Mouse (Mus musculus): ENCODE results near the gene Fbxo21.

Gene Fbxo21

DNA sequence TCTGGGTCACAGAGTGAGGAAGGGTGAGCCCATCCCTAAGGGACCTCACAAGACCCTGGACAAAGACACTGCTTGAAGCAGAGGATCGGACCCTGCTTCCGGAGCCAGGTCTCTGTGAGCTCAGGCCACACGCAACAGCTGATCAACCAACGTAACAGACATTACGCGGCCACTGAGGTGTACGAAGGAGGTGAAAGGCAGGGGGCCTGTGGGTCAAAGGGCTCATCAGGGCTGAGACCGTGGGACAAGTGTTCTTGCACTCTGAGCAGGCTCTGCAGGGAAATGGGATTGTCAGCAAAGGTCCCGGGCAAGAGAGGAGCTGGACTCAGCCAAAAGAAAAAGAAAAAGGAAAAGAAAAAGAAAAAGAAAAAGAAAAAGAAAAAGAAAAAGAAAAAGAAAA, 9.6 kb upstream of the Fbxo21 start:
- no peak for DNase-seq (ENCODE audit: low read depth, low spot score)
- no peaks in the 10 kb centered on the region for H3K36me3 ChIP-seq (ENCODE audit: control insufficient read depth, insufficient read depth, low read length, poor library complexity, severe bottlenecking)
- no peaks in the 10 kb centered on the region for H3K27me3 ChIP-seq (ENCODE audit: control insufficient read depth, insufficient read depth, low read length, poor library complexity, severe bottlenecking)

DNA sequence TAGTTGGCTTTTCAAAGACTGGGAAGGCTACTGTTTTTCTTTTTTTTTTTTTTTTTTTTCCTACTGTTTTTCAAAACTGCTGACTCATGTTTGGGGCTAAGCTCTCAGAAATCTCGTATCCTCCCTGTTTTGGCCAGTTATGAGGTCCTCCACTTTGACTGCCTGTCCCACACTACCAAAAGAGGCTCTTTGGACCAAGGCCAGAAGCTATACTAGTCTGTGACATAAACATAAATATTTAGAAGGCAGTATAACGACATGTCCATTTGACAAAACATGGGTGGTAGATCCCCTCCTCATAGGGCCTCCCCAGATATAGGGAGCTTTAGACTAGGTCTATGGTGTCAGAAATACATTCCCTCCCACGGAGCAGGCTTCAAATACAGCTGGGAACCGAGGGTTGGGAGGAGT, 8.9 kb upstream of the Fbxo21 start:
- no peak for DNase-seq (ENCODE audit: low read depth, low spot score)
- Histone ChIP-seq H3K27me3 (ENCODE audit: control insufficient read depth, insufficient read depth, low read length, poor library complexity, severe bottlenecking) (no peaks in the 10 kb centered on the region), H3K36me3 (ENCODE audit: control insufficient read depth, insufficient read depth, low read length, poor library complexity, severe bottlenecking) (no peaks in the 10 kb centered on the region)

DNA sequence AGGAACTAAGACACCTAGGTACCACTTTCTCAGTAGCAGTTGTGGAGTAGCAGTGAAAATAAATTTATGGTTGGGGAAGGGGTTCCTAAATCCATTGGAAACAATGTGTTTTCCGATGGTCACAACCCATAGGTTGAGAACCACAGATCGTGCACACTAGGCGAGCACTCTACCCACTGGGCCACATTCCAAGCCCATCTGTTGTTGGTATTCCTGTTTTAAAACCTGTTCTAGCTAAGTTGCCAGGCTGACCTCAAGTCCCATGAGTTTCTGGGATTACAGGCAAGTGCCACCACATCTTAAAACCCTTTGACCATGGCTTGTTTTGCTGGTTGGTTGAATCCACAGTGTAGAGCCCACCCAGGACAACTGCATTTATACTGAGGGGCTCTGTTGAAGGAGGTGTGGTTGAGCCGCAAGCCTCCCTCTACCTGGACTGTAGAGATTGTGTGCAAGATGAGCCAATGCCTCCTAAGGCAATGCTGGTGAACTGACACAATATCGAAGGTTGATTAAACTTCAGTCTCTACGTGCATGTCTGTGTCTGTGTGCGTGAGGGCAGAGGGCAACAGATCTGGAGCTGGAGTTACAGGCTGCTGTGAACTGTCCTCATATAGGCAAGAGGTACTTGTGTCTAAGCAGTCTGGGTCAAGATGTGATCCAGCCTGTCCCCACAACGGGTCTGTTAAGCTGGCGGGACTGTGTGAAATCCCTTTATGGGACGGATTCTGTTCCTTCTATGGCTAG, 6.7 kb upstream of the Fbxo21 start:
- no peak for DNase-seq (ENCODE audit: low read depth, low spot score)
- Histone ChIP-seq H3K27me3 (ENCODE audit: control insufficient read depth, insufficient read depth, low read length, poor library complexity, severe bottlenecking) (no peaks in the 10 kb centered on the region), H3K36me3 (ENCODE audit: control insufficient read depth, insufficient read depth, low read length, poor library complexity, severe bottlenecking) (no peaks in the 10 kb centered on the region)

DNA sequence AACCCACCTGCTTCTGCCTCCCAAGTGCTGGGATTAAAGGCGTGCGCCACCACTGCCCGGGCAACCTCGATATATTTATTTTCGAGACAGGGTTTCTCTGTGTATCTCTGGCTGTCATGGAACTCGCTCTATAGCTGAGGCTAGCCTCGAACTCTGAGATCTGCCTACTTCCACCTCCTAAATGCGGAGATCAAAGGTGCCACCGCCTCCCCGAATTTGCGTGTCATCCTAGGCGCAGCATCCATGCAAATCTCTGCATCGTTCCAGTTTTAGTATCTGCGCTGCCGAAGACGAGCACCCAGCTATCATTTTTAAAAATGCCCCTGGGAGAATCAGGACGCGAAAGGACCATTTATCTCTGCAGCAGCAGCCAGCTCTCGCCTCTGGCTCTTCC, 270 bp upstream of the Fbxo21 start:
- Histone ChIP-seq H3K36me3 (ENCODE audit: control insufficient read depth, insufficient read depth, low read length, poor library complexity, severe bottlenecking) (peaks cover under 1% of the 10 kb centered on the region; the same call in 1 of the 2 replicates), H3K27me3 (ENCODE audit: control insufficient read depth, insufficient read depth, low read length, poor library complexity, severe bottlenecking) (no peaks in the 10 kb centered on the region)
- DNase-seq (ENCODE audit: low read depth, low spot score) = no peak

DNA sequence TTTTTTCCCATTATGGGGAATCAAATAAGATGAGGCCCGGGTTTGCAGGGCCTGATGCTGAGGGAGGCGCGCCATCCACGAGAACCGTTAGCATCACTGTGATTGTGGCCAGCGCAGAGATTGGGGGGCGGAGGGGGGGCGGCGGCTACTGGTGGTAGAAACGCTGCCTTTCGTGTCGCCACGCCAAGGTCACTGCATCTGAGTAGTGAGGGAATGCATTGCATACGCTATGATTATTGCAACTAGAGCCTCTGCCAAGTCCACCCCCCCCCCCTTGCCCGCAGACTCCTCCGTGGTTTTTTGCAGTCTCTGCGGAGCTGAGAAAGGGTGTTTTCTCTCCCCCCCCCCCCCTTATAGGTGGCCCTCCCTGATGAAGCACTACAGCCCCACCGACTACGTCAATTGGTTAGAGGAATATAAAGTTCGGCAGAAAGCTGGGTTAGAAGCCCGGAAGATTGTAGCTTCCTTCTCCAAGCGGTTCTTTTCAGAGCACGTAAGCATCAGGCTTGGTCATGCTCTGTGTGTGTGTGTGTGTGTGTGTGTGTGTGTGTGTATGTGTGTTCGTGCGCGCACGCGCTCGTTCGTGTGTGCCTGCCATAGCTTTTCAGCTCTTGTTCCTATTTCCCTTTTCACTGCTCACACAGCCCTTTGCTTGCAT, 1.1 kb downstream of the Fbxo21 start:
- no peaks in the 10 kb centered on the region for H3K27me3 ChIP-seq (ENCODE audit: control insufficient read depth, insufficient read depth, low read length, poor library complexity, severe bottlenecking)
- peak; percentile 70 for DNase-seq (ENCODE audit: low read depth, low spot score)
- peaks cover 3% of the 10 kb centered on the region; the same call in 1 of the 2 replicates for H3K36me3 ChIP-seq (ENCODE audit: control insufficient read depth, insufficient read depth, low read length, poor library complexity, severe bottlenecking)

DNA sequence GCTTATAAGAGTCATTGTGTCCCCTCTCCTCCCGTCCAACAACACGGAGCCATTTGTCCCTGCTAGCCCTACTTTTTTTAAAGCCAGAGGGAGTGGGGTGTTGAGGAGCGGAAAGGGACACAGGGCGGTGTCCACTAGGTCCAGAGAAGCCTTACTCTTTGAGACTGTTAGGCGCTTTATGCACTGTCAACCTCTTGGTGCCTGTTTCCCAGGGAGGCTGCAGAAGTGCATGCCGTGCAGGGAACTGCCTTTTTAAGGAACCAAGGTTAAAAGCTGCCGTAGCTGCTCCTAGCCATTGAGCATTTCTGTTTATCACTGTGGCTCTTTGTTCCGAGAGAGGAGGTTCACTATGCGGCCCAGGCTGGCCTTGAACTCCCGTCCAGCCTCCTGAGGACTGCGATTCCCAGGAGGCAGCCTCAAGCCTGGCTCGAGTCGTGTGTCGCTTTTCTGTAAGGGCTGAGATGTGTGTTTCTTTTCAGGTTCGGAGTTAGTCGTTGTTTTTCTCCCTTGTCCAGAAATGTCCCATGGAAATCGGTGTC, 1.7 kb downstream of the Fbxo21 start:
- H3K36me3 ChIP-seq (ENCODE audit: control insufficient read depth, insufficient read depth, low read length, poor library complexity, severe bottlenecking) = peaks cover 3% of the 10 kb centered on the region; the same call in 1 of the 2 replicates
- DNase-seq (ENCODE audit: low read depth, low spot score) = no peak

DNA sequence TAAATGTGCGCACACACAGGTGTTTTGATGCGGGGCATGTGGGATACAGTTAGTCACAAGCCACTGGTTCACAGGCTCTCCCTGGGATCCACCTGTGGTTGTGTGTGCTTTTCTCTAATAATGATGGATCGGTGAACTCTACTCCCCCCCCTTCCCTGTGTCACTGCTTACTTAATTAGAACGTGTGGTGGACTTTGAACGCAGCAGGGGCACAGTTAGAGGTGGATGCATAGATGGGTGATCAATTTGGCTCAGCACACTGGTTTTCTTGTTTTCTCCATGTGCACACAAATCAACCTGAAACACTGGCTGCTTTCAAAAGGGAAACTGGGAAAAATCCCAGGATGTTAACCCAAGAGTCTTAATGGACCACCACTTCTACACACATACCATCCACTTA, 2.6 kb downstream of the Fbxo21 start:
- H3K36me3 ChIP-seq (ENCODE audit: control insufficient read depth, insufficient read depth, low read length, poor library complexity, severe bottlenecking) = peaks cover 3% of the 10 kb centered on the region; the same call in 1 of the 2 replicates
- DNase-seq (ENCODE audit: low read depth, low spot score) = no peak
- H3K27me3 ChIP-seq (ENCODE audit: control insufficient read depth, insufficient read depth, low read length, poor library complexity, severe bottlenecking) = no peaks in the 10 kb centered on the region

More for the DNA sequence above, 1.7 kb downstream of the Fbxo21 start:
- H3K27me3 ChIP-seq (ENCODE audit: control insufficient read depth, insufficient read depth, low read length, poor library complexity, severe bottlenecking) = no peaks in the 10 kb centered on the region

DNA sequence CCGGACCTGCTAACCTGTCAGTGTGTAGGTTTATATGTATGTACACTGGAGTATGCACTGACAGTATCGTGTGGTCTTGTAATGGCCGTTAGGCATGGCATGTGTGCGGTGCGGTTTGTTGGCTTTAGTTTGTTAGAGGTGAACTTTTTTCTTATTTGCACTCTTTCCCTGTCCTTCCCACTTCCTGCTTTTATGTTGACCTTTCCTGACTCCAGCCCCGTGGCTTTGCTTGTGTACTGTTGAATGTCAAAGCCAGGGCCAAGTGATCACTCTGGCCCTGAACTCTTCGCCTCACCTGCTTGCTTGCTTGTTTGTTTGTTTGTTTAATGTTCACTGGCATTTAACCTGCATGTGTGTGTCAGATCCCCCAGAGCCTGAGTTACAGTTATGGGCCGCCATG, 4.4 kb downstream of the Fbxo21 start:
- DNase-seq (ENCODE audit: low read depth, low spot score) = no peak
- no peaks in the 10 kb centered on the region for H3K27me3 ChIP-seq (ENCODE audit: control insufficient read depth, insufficient read depth, low read length, poor library complexity, severe bottlenecking)
- H3K36me3 ChIP-seq (ENCODE audit: control insufficient read depth, insufficient read depth, low read length, poor library complexity, severe bottlenecking) = peaks cover 3% of the 10 kb centered on the region

DNA sequence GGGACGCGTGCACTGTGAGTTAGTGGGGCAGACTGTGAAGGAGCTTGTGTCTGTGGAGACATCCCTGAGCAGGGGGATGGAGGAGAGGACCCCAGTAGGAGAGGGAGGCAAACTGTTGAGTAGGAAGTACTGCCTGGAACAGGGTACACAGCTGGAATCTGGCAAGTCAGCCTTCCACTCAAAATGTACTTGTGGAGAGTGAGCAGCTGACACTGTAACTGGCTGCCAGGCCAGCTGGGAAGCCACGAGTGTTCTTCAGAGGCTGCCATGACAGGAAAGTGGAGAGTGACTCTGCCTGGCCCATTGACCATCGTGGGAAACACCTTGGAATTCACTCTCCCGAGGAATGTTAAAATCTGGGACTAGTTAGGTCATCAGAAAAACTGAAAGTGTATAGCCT, 5.4 kb downstream of the Fbxo21 start:
- H3K27me3 ChIP-seq (ENCODE audit: control insufficient read depth, insufficient read depth, low read length, poor library complexity, severe bottlenecking) = no peaks in the 10 kb centered on the region
- H3K36me3 ChIP-seq (ENCODE audit: control insufficient read depth, insufficient read depth, low read length, poor library complexity, severe bottlenecking) = peaks cover 4% of the 10 kb centered on the region
- no peak for DNase-seq (ENCODE audit: low read depth, low spot score)

DNA sequence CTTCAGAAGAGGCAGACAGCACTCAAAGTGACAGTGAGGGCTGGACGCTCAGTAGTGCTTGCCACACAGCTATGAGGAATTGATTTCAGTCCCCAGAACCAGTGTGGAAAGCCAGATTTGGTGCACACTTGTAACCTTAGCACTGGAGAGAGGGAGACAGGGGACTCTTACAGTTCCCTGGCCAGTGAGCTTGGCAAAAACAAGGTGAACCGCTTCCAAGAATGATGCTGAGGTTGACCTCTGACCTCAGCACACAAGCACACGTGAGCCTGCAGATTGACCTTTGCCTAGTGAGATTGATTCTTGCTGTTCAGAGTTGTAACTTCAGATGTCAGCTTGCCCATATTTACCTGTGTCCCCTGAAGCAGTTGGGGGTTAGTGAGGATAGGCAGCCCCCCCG, 9.8 kb downstream of the Fbxo21 start:
- no peak for DNase-seq (ENCODE audit: low read depth, low spot score)
- Histone ChIP-seq H3K27me3 (ENCODE audit: control insufficient read depth, insufficient read depth, low read length, poor library complexity, severe bottlenecking) (no peaks in the 10 kb centered on the region), H3K36me3 (ENCODE audit: control insufficient read depth, insufficient read depth, low read length, poor library complexity, severe bottlenecking) (peaks cover 6% of the 10 kb centered on the region)

DNA sequence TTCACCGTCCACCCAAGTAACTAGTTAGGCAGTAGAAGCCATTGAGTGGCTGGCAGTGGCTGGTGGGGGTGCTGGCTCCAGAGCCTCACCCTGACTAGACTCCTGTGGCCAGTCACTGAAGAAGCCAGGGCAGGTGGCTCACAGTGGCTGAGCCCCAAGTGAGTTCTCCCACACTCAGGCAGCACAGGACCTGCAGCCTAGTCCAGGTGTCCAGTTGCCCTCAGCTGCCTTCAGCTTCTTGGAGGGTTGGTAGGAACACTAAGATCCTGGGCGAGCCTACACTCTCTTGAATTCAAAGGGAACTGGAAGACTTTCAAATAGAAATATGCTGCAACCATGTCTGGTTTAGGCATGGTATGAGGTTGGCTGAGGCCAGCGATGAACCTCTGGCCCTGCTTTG, 11.4 kb downstream of the Fbxo21 start:
- Histone ChIP-seq H3K27me3 (ENCODE audit: control insufficient read depth, insufficient read depth, low read length, poor library complexity, severe bottlenecking) (no peaks in the 10 kb centered on the region), H3K36me3 (ENCODE audit: control insufficient read depth, insufficient read depth, low read length, poor library complexity, severe bottlenecking) (peaks cover 9% of the 10 kb centered on the region)
- no peak for DNase-seq (ENCODE audit: low read depth, low spot score)

DNA sequence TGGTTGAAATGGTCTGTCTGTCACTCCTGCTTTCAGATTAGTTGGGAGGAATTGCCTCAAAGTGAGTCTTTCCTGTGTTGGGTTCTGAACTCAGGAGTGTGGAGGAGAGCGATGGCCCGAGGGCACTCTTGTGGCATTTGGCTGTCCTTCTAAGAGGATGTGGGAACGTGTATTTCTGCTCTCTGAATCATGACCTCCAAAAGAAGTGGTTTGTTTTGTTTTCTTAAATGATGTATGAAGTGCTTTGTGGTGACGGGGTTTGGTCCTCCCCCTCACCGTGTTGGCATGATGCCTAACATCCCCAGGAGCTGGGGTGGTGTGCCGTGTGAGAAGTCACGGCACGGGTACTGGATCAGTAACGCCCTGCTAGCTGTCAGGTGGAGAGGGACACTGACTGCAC, 11.8 kb downstream of the Fbxo21 start:
- peaks cover 9% of the 10 kb centered on the region for H3K36me3 ChIP-seq (ENCODE audit: control insufficient read depth, insufficient read depth, low read length, poor library complexity, severe bottlenecking)
- no peak for DNase-seq (ENCODE audit: low read depth, low spot score)
- no peaks in the 10 kb centered on the region for H3K27me3 ChIP-seq (ENCODE audit: control insufficient read depth, insufficient read depth, low read length, poor library complexity, severe bottlenecking)

DNA sequence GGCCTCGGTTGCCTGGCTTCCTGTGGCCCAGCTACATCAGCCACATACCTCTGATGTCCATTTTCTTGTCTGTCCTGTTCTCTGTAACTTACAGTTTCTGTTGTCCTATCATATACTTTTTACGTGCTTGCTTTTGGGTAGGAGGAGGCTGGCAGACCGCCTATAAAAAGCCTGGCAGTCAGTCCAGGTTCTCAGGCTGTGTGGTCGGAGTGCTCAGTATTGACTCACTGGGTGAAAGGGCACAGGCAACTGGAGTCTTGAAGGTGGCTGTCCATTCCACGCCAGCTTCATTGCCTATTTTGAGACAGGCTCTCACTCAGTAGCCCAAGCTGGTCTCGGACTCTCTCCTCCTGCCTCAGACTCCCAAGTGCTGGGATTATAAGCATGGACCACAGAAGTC, 13.2 kb downstream of the Fbxo21 start:
- H3K27me3 ChIP-seq (ENCODE audit: control insufficient read depth, insufficient read depth, low read length, poor library complexity, severe bottlenecking) = no peaks in the 10 kb centered on the region
- peaks cover 9% of the 10 kb centered on the region for H3K36me3 ChIP-seq (ENCODE audit: control insufficient read depth, insufficient read depth, low read length, poor library complexity, severe bottlenecking)
- DNase-seq (ENCODE audit: low read depth, low spot score) = no peak

DNA sequence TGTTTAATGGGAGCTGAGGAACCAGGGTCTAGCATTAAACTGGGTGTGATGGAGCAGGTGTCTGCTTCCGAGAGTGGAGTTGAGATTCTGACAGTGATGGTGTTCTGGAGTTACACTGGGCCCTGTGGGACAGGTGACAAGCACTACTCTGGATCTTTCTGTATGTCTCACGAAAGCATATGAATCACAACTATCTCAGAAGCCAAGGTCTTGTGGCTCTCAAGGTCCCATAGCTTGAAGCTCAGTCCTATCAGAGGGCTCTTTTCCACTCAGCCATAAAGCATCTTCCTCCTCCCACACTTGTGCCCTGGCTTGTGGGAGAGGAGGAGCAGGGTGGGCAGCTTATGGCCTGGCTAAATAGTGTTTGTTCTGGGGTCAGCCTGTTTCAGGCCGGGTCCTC, 14.4 kb downstream of the Fbxo21 start:
- H3K36me3 ChIP-seq (ENCODE audit: control insufficient read depth, insufficient read depth, low read length, poor library complexity, severe bottlenecking) = peaks cover 16% of the 10 kb centered on the region
- no peak for DNase-seq (ENCODE audit: low read depth, low spot score)
- no peaks in the 10 kb centered on the region for H3K27me3 ChIP-seq (ENCODE audit: control insufficient read depth, insufficient read depth, low read length, poor library complexity, severe bottlenecking)

DNA sequence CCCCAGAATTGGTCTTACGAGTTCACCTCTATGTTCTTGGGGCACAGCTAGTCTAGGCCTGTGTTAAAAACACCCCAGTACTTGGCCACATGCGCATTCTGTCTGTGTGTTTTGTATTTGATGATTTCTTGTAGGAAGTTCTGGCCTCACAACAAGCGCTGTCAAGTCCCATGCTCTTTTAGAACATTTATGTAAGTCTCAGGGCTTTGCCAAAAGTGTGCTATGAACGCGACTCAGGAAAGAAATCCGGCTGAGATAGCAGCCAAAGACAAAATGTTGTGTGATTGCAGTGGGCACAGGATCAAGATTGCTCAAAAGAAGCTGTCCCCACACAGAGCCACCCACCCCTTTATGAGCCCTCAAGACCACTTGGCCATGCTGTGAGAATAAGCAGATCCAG, 17.0 kb downstream of the Fbxo21 start:
- DNase-seq (ENCODE audit: low read depth, low spot score) = no peak
- Histone ChIP-seq H3K36me3 (ENCODE audit: control insufficient read depth, insufficient read depth, low read length, poor library complexity, severe bottlenecking) (peaks cover 12% of the 10 kb centered on the region), H3K27me3 (ENCODE audit: control insufficient read depth, insufficient read depth, low read length, poor library complexity, severe bottlenecking) (no peaks in the 10 kb centered on the region)
